Mouse (Mus musculus): Measurements from ENCODE around the gene Ldb3. TPM values are rescaled to one million over a fixed set of nuclear protein-coding genes. Genes with fewer than 3 reads are reported as not detected.

The Ldb3 gene
- polyA plus RNA-seq, 1 experiment, result 0.54 TPM

DNA sequence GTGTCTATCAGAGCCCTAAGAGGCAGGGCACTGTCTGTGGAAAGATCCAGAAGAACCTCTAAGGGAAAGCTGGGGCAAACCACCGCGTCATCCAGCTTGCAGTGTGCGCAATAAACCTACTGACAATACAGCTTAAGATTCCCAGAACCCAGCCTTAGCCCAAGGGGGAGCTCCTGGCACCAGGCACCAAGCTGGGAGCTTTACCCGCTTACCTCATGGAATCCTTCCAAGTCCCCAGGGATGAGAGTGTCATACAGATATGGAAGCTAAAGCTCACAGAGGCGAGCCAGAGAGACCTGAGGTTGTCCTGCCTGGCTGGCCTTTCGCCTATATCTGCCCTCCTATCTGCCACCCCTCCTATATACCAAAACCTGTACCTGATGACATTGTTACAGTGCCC is 44.9 kb downstream of the Ldb3 start:
- no peak overlapping the region for H3K27ac ChIP-seq (ENCODE audit: control insufficient read depth, insufficient read depth, low read depth, low read length)
- H3K36me3 ChIP-seq (ENCODE audit: control insufficient read depth, insufficient read depth, low read length), result no peaks in the 10 kb centered on the region
- TF ChIP-seq POLR2A (IDR thresholded peaks at IDR 0.05; ENCODE audit: control insufficient read depth, low read depth, low read length) (no peak), CTCF (IDR thresholded peaks at IDR 0.05; ENCODE audit: control insufficient read depth, insufficient read depth, insufficient replicate concordance, low read depth, low read length) (no peak)
- no peaks in the 10 kb centered on the region for H3K27me3 ChIP-seq (ENCODE audit: control insufficient read depth, insufficient read depth, low read length)
- peaks cover 3% of the 10 kb centered on the region; the same call in 1 of the 2 replicates for H3K4me1 ChIP-seq (ENCODE audit: control insufficient read depth, insufficient read depth, low read length)
- no peak overlapping the region for H3K4me3 ChIP-seq (ENCODE audit: control insufficient read depth, low read depth, low read length)

DNA sequence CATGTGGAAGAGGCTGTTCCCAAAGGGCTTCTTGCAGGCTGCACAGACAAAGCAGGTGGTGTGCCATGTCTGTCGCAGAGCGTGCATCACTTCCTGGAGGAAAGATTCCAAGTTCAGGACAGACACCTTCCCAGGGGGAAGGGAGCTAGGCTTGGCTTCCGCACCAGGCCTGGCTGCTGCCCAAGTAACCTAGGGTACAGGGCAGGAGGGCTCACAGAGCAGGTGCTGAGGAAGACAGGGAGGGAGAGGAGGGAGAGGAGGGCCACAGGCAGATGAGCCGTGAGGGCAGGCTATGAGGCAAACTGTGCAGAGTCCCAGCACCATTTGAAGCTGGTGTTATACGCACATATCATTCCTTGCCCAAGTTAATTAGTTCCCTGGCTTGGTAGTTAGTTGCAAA is 46.6 kb downstream of the Ldb3 start:
- no peak for TF ChIP-seq POLR2A (IDR thresholded peaks at IDR 0.05; ENCODE audit: control insufficient read depth, low read depth, low read length)
- TF ChIP-seq CTCF (IDR thresholded peaks at IDR 0.05; ENCODE audit: control insufficient read depth, insufficient read depth, insufficient replicate concordance, low read depth, low read length), result no peak
- Histone ChIP-seq H3K36me3 (ENCODE audit: control insufficient read depth, insufficient read depth, low read length) (no peaks in the 10 kb centered on the region), H3K4me1 (ENCODE audit: control insufficient read depth, insufficient read depth, low read length) (no peaks in the 10 kb centered on the region), H3K4me3 (ENCODE audit: control insufficient read depth, low read depth, low read length) (no peak overlapping the region), H3K27ac (ENCODE audit: control insufficient read depth, insufficient read depth, low read depth, low read length) (no peak overlapping the region), H3K27me3 (ENCODE audit: control insufficient read depth, insufficient read depth, low read length) (no peaks in the 10 kb centered on the region)

DNA sequence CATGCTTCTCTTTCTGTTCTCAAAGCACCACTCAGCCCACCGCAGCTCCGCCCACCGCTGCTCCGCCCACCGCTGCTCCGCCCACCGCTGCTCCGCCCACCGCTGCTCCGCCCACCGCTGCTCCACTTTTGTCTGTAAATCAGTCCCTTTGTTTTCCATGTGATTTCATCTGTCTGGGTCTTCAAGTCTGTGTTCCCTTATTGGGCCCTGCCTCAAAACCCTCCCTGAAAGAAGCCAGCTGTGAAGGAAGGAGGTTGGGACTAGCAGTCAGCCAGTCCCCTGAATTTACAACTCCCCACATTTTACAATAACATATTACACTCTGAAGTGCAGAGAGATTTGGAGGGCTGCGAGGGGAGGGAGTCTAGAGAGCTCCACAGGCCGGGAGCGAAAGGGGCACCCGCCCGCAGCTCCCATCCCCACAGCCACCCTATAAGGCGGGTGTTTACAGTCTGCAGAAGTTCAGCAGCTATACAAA is 47.8 kb downstream of the Ldb3 start:
- no peaks in the 10 kb centered on the region for H3K36me3 ChIP-seq (ENCODE audit: control insufficient read depth, insufficient read depth, low read length)
- H3K27ac ChIP-seq (ENCODE audit: control insufficient read depth, insufficient read depth, low read depth, low read length), result no peak overlapping the region
- no peak for TF ChIP-seq POLR2A (IDR thresholded peaks at IDR 0.05; ENCODE audit: control insufficient read depth, low read depth, low read length)
- H3K4me1 ChIP-seq (ENCODE audit: control insufficient read depth, insufficient read depth, low read length), result no peaks in the 10 kb centered on the region
- no peaks in the 10 kb centered on the region for H3K27me3 ChIP-seq (ENCODE audit: control insufficient read depth, insufficient read depth, low read length)
- H3K4me3 ChIP-seq (ENCODE audit: control insufficient read depth, low read depth, low read length), result no peak overlapping the region

GRCm38 (mm10) chr14:34535883-34536282 is 52.6 kb downstream of the Ldb3 start:
- Histone ChIP-seq H3K4me1 (ENCODE audit: control insufficient read depth, insufficient read depth, low read length) (peaks cover 2% of the 10 kb centered on the region), H3K36me3 (ENCODE audit: control insufficient read depth, insufficient read depth, low read length) (no peaks in the 10 kb centered on the region), H3K4me3 (ENCODE audit: control insufficient read depth, low read depth, low read length) (no peak overlapping the region), H3K27me3 (ENCODE audit: control insufficient read depth, insufficient read depth, low read length) (no peaks in the 10 kb centered on the region), H3K27ac (ENCODE audit: control insufficient read depth, insufficient read depth, low read depth, low read length) (no peak overlapping the region)
- TF ChIP-seq CTCF (IDR thresholded peaks at IDR 0.05; ENCODE audit: control insufficient read depth, insufficient read depth, insufficient replicate concordance, low read depth, low read length), result no peak
- TF ChIP-seq POLR2A (IDR thresholded peaks at IDR 0.05; ENCODE audit: control insufficient read depth, low read depth, low read length), result no peak

DNA sequence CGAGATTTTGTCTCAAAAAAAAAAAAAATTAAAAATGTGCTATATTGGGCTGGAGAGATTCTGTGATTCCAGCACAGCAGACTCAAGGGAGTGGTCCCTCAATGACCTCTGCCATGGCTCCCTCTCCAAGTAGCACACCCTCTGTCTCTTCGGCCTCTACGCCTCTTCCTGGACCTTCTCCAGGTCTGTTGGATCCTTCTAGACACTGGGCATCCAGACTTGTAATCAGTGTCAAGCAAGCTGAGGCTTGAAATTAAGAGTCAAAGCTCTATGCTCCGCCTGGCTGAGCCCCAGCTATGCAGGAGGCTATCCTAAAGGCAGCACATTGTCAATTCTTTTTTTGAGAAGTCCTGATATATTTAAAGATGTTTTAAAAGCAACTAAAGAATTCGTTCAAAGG is 54.9 kb downstream of the Ldb3 start:
- H3K36me3 ChIP-seq (ENCODE audit: control insufficient read depth, insufficient read depth, low read length), result no peaks in the 10 kb centered on the region
- no peak for TF ChIP-seq CTCF (IDR thresholded peaks at IDR 0.05; ENCODE audit: control insufficient read depth, insufficient read depth, insufficient replicate concordance, low read depth, low read length)
- no peak for TF ChIP-seq POLR2A (IDR thresholded peaks at IDR 0.05; ENCODE audit: control insufficient read depth, low read depth, low read length)
- H3K4me1 ChIP-seq (ENCODE audit: control insufficient read depth, insufficient read depth, low read length), result peaks cover 2% of the 10 kb centered on the region
- H3K27me3 ChIP-seq (ENCODE audit: control insufficient read depth, insufficient read depth, low read length), result no peaks in the 10 kb centered on the region
- H3K27ac ChIP-seq (ENCODE audit: control insufficient read depth, insufficient read depth, low read depth, low read length), result no peak overlapping the region
- no peak overlapping the region for H3K4me3 ChIP-seq (ENCODE audit: control insufficient read depth, low read depth, low read length)

DNA sequence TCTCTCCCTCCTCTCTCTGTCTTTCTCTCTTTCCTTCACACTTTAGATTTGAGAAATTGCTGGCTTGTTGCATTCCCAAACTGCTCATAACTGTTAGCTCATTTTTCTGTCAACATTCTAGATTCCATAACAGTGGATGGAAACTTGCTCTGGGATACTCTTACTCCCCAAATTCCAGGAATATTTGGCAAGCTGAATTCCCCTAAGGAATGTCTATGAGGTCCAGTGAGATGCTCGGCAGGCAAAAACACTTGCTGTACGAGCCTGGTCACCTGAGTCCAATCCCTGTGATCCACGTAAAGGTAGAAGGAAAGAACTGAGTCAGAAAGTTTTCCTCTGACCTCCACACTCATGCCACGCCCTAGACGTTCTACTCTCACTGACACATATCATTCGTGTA is 55.9 kb downstream of the Ldb3 start:
- Histone ChIP-seq H3K27ac (ENCODE audit: control insufficient read depth, insufficient read depth, low read depth, low read length) (no peak overlapping the region), H3K4me1 (ENCODE audit: control insufficient read depth, insufficient read depth, low read length) (peaks cover 2% of the 10 kb centered on the region), H3K27me3 (ENCODE audit: control insufficient read depth, insufficient read depth, low read length) (no peaks in the 10 kb centered on the region), H3K4me3 (ENCODE audit: control insufficient read depth, low read depth, low read length) (no peak overlapping the region), H3K36me3 (ENCODE audit: control insufficient read depth, insufficient read depth, low read length) (no peaks in the 10 kb centered on the region)
- TF ChIP-seq POLR2A (IDR thresholded peaks at IDR 0.05; ENCODE audit: control insufficient read depth, low read depth, low read length), result no peak
- TF ChIP-seq CTCF (IDR thresholded peaks at IDR 0.05; ENCODE audit: control insufficient read depth, insufficient read depth, insufficient replicate concordance, low read depth, low read length), result no peak

DNA sequence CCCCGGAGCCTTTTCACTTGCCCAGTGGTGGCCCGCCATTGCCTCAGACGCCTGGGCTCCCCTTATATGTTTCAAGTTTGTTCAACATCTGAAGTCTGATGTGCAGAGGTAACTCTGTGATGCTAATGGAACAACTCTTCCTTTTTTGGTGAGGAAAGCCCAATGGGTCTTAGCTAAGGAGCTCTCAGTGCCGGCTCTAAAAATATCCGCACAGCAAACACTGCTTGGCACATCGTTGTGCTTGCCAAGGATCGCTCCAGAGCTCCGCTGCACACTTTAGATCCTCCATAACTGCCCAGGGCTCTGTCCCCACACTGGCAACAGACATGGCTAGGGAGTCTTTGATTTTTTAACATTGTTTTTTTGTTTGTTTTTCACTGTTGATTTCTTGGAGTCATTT is 59.7 kb downstream of the Ldb3 start:
- no peak overlapping the region for H3K27ac ChIP-seq (ENCODE audit: control insufficient read depth, insufficient read depth, low read depth, low read length)
- H3K4me1 ChIP-seq (ENCODE audit: control insufficient read depth, insufficient read depth, low read length), result peaks cover 2% of the 10 kb centered on the region
- no peak for TF ChIP-seq CTCF (IDR thresholded peaks at IDR 0.05; ENCODE audit: control insufficient read depth, insufficient read depth, insufficient replicate concordance, low read depth, low read length)
- TF ChIP-seq POLR2A (IDR thresholded peaks at IDR 0.05; ENCODE audit: control insufficient read depth, low read depth, low read length), result no peak
- no peak overlapping the region for H3K4me3 ChIP-seq (ENCODE audit: control insufficient read depth, low read depth, low read length)
- no peaks in the 10 kb centered on the region for H3K27me3 ChIP-seq (ENCODE audit: control insufficient read depth, insufficient read depth, low read length)
- H3K36me3 ChIP-seq (ENCODE audit: control insufficient read depth, insufficient read depth, low read length), result no peaks in the 10 kb centered on the region

GRCm38 (mm10) chr14:34522701-34523100 is 65.8 kb downstream of the Ldb3 start, which contains the start of gene 9230112D13Rik:
Gene 9230112D13Rik, minus strand, starts transcription at chr14:34522801.
- Histone ChIP-seq H3K27ac (ENCODE audit: control insufficient read depth, insufficient read depth, low read depth, low read length) (peak within 1 kb of the TSS; percentile 1; the same call in 1 of the 2 replicates), H3K4me3 (ENCODE audit: control insufficient read depth, low read depth, low read length) (no peak within 1 kb of the TSS; the same call in 1 of the 2 replicates), H3K27me3 (ENCODE audit: control insufficient read depth, insufficient read depth, low read length) (no peaks in the 10 kb centered on the region), H3K36me3 (ENCODE audit: control insufficient read depth, insufficient read depth, low read length) (no peaks in the 10 kb centered on the region), H3K4me1 (ENCODE audit: control insufficient read depth, insufficient read depth, low read length) (peaks cover 6% of the 10 kb centered on the region)
- TF ChIP-seq POLR2A (IDR thresholded peaks at IDR 0.05; ENCODE audit: control insufficient read depth, low read depth, low read length), result no peak
- TF ChIP-seq CTCF (IDR thresholded peaks at IDR 0.05; ENCODE audit: control insufficient read depth, insufficient read depth, insufficient replicate concordance, low read depth, low read length), result no peak

All from testis, adult 2 months (tissue).